Mouse (Mus musculus): Measurements from ENCODE around the gene Csnka2ip. TPM values are rescaled to one million over a fixed set of nuclear protein-coding genes. Genes with fewer than 3 reads are reported as not detected.

Csnka2ip gene
- not detected for total RNA-seq (2021)

- intact Hi-C loops (cut with DNase I): no loop called here
- no peak for DNase-seq (ENCODE audit: low spot score)
Measured at GRCm38 (mm10) chr16:64602308-64602707, at the start of gene Csnka2ip. Gene Csnka2ip, minus strand, starts transcription at chr16:64602408.

GRCm38 (mm10) chr16:64649594-64650290 lies 47.5 kb upstream of the Csnka2ip start:
- intact Hi-C loops (cut with DNase I): no loop called here
- no peak for DNase-seq (ENCODE audit: low spot score)

GRCm38 (mm10) chr16:64647771-64648170 lies 45.6 kb upstream of the Csnka2ip start:
- no peak for DNase-seq (ENCODE audit: low spot score)
- intact Hi-C loops (cut with DNase I): no loop called here

- intact Hi-C loops (cut with DNase I): no loop called here
- DNase-seq (ENCODE audit: low spot score): no peak
Measured at GRCm38 (mm10) chr16:64635110-64635509, 32.9 kb upstream of the Csnka2ip start.

GRCm38 (mm10) chr16:64620116-64620515 lies 17.9 kb upstream of the Csnka2ip start:
- intact Hi-C loops (cut with DNase I): no loop called here
- DNase-seq (ENCODE audit: low spot score): no peak

GRCm38 (mm10) chr16:64614648-64615047 lies 12.4 kb upstream of the Csnka2ip start:
- intact Hi-C loops (cut with DNase I): no loop called here
- no peak for DNase-seq (ENCODE audit: low spot score)

- intact Hi-C loops (cut with DNase I): no loop called here
- no peak for DNase-seq (ENCODE audit: low spot score)
Measured at GRCm38 (mm10) chr16:64607793-64608192, 5.6 kb upstream of the Csnka2ip start.

GRCm38 (mm10) chr16:64586825-64587224 lies 15.4 kb downstream of the Csnka2ip start:
- DNase-seq (ENCODE audit: low spot score): no peak
- intact Hi-C loops (cut with DNase I): no loop called here

GRCm38 (mm10) chr16:64586262-64586619 lies 16.0 kb downstream of the Csnka2ip start:
- no peak for DNase-seq (ENCODE audit: low spot score)
- intact Hi-C loops (cut with DNase I): no loop called here

GRCm38 (mm10) chr16:64585599-64586261 lies 16.5 kb downstream of the Csnka2ip start:
- intact Hi-C loops (cut with DNase I): no loop called here
- no peak for DNase-seq (ENCODE audit: low spot score)

- DNase-seq (ENCODE audit: low spot score): no peak
- intact Hi-C loops (cut with DNase I): no loop called here
Measured at GRCm38 (mm10) chr16:64584591-64584990, 17.6 kb downstream of the Csnka2ip start.

- DNase-seq (ENCODE audit: low spot score): no peak
Measured at GRCm38 (mm10) chr16:64583406-64583805, 18.8 kb downstream of the Csnka2ip start.

GRCm38 (mm10) chr16:64569496-64569895 lies 32.7 kb downstream of the Csnka2ip start:
- DNase-seq (ENCODE audit: low spot score): no peak
- intact Hi-C loops (cut with DNase I): no loop called here

More at GRCm38 (mm10) chr16:64583406-64583805, 18.8 kb downstream of the Csnka2ip start:
- intact Hi-C loops (cut with DNase I): no loop called here

GRCm38 (mm10) chr16:64563081-64563480 lies 39.1 kb downstream of the Csnka2ip start:
- DNase-seq (ENCODE audit: low spot score): no peak
- intact Hi-C loops (cut with DNase I): no loop called here

- intact Hi-C loops (cut with DNase I): no loop called here
- DNase-seq (ENCODE audit: low spot score): no peak
Measured at GRCm38 (mm10) chr16:64558518-64558917, 43.7 kb downstream of the Csnka2ip start.

- DNase-seq (ENCODE audit: low spot score): no peak
- intact Hi-C loops (cut with DNase I): no loop called here
Measured at GRCm38 (mm10) chr16:64526883-64527282, 75.3 kb downstream of the Csnka2ip start.

- no peak for DNase-seq (ENCODE audit: low spot score)
- intact Hi-C loops (cut with DNase I): no loop called here
Measured at GRCm38 (mm10) chr16:64524051-64524645, 78.1 kb downstream of the Csnka2ip start.

GRCm38 (mm10) chr16:64513423-64513822 lies 88.8 kb downstream of the Csnka2ip start:
- DNase-seq (ENCODE audit: low spot score): no peak
- intact Hi-C loops (cut with DNase I): no loop called here
